Mouse (Mus musculus) heart, postnatal 25 days (tissue): ENCODE measurements at regions not wholly inside any gene's neighbourhood (a gene's known extent, or its start where the extent isn't known, plus 50 kb on each side); places are given as distances from the start of the nearest gene placed in this dataset.

Experiments used
- DNase-seq: peaks from one replicate; pipeline ENCODE4 v3.0.0; 2022; ENCODE audit warnings: low spot score
- intact Hi-C: fragments of 180-260 bp; cut with DNase I; formaldehyde crosslinking; loops from one replicate; pipeline ENCODE4 v1.15.1; 2025

DNA sequence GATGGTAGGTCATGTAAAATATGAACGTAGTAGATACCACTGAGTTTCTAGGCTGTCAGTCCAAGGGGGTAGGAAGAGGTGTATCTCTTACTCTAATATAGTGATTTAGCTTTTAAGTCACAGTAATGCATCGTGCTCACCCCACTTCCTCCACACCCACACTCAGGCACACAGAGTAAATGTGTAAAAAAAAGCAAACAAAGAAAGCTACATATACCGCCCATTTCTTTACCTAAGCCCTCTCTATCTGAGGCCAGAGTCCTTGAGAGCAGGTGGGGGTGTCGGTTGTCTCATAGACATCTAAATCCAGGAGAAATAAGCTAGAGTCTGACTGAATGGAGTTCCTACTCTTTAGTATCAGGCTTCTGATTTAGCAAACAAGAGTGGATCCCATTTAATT, 548.5 kb upstream of the Id4 start:
- no peak for DNase-seq

DNA sequence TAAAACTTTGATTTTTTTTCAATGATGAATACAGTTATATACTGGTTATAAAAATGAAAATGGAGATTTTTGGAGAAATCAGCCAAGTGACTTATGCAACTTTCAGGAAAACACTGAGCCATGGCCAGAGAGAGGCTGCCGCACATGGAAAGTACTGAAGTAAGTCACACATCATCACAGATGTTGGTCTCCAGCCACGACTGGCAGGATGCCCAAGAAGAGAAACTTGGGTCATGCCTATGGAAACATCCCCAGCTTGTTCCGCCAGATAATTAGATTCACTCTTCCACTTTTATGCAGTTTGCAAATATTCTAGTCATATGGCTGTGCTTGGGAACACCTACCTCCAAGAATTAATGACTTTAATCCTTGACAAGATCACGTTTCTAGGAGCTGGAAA, 544.8 kb upstream of the Id4 start:
- intact Hi-C loops, result no loop called here
- peak; percentile 9 for DNase-seq

More for the DNA sequence above, 548.5 kb upstream of the Id4 start:
- intact Hi-C loops, result no loop called here

DNA sequence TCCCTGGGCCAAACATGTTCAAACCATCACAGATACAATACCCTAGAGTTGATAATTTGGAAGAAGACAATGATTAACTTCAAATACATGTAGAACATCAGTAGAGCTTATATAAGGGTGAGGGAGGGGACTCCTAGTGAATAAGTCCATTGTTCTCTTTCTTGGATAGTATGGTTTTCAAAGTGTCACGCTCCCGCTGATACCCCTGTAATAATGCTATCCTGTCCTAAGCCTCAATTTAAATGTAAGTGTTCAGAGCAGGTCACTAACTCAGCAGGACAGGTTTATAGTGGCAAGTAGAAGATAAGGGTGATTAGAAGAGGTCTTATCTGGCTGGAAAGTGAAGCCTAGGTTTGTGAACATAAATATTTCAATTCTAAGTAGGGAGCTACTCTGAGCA, 540.4 kb upstream of the Id4 start:
- intact Hi-C loops, result no loop called here
- DNase-seq, result no peak

DNA sequence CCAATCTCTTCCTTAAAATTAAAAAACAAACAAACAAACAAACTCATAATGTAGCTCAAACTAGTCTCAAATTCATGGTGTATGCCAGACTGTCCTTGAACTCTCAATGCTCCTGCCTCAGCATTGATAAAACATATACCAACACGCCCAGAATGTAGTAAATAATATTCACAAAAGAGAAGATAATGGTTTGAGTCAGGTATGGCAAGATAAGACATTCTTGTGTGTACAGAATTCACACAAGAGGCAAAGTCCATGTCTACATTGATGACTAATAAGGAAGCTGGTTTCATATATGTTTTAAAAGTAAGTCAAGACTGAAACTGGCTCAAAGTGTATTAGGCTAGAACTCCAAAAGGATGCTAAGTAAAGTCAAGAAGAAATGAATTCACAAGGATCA, 526.6 kb upstream of the Id4 start:
- intact Hi-C loops, result no loop called here
- no peak for DNase-seq

DNA sequence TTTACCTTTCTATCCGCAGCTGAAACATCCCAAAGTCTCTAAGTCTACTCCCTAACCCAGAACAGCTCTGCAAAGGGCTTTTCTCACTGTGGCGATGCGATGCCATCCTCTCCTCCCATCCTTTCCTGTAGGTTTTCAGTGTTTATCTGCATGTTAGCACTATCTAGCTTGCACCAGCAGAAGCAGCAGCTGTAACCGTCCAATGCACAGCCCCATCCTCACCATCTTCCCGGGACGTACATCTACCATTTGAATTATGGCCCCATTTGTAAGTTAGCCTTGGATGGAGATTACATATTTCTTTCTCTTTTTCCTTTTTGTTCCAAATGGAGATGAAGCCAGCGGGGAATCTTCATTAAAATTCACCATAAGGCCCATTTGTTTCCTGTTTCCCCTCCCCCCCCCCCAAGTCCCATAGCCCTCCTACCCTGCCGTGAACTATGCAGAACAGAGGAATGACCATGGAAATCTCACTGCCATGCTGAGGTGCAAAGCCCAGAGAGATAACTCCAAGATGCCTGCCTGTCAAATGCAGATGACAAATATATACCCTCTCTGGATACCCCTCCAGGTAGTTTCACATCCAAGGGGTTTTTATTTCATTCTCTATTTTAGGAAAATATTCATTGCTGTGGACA, 525.5 kb upstream of the Id4 start:
- DNase-seq, result no peak
- intact Hi-C loops, result no loop called here

DNA sequence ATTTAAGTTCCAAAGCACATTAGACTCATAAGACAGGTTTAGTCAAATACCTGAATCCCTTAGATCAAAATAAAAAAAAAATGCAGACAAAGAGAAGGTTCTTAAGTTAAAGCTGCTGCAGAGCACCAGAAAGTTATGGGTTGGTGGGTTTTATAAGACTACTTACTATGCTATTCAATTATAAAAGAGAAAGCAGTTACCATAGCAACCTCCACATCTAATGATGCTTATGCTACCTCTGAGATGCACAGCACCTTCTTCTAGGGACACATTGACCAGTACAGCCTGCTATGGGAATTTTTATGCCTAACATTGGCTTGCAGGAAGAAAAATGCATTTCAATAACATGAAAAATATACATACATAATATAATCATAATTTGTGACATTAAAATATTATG, 512.1 kb upstream of the Id4 start:
- no peak for DNase-seq
- intact Hi-C loops, result no loop called here

DNA sequence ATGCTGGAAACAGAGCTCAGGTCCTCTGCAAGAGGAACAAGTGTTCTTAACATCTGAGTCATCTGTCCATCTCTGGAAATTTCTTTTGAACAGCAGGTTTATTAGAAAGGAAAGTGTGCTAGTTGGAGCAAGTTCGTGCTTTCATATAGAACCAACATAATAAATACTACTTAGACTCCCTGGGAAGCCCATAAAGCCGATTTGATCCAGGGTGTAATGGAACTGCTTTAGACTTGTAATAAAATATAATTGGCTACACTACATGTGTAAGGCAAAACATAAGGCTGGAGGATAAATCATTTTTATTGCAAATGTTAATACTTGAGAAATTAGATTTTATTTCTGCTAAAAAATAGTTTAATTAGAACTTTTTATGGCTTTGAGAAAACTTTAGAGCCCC, 510.0 kb upstream of the Id4 start:
- DNase-seq, result no peak
- intact Hi-C loops, result no loop called here

DNA sequence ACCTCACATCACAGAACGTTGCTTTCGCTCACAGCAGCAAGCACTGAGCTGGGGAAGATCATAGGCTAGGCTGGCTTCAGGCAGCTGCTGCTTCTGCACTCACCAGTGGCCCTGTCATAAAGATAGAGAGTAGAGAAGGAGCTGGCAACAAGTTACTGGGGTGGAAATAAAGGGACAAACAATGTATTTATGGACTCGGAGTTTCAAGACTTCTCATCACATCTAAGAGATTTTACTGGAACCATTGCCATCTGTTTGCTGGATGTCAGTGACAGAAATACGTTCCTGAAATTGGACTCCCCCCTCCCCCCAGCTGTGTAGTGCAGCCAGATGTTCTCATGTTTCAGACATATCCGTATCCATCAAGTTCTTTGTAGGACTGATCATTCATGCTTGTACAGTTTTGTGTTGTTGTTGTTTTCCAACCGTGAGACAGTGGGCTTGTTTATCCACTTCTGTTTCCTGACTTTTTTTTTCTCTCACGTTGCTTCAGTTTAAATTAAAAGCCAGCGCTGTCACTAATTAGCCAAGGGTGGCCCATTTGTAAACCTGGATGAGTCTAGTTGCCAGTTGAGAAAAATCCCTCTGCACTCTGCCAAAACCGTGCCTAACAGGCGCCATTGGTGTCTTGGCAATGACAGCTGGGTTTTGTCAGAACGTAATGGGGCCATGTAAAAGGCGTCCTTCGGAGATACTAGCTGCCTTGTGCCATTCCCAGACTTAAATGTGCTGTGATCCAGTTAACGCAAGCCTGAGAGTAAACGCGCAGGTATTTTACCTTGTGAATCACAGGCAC, 496.0 kb upstream of the Id4 start:
- intact Hi-C loops, result no loop called here
- no peak for DNase-seq

DNA sequence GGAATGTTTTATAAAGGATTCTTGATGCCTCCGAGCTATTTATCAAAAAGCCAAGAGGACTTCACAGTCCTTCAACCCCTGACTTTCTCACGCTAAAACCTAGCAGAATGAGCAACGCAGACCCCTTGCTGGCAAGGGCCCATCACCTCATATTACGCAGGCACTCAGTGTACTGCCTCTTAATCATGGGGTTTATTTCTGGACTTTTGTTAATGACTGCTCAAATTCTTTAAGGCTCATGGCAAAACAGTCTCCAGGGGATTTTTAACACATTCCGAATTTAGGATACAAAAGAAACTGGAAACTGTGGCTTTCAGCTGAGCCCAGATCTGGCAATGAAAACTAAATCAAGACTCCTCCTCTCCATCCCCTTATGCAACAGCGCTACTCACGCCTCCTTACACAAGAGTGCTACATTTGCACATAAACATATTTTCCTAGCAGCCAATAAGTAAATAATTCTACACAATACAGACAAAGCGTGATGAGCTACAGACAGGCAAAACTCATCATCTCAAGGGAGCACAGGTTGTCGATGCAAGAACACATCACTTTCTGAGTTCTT, 492.0 kb upstream of the Id4 start:
- intact Hi-C loops, result no loop called here
- DNase-seq, result no peak

DNA sequence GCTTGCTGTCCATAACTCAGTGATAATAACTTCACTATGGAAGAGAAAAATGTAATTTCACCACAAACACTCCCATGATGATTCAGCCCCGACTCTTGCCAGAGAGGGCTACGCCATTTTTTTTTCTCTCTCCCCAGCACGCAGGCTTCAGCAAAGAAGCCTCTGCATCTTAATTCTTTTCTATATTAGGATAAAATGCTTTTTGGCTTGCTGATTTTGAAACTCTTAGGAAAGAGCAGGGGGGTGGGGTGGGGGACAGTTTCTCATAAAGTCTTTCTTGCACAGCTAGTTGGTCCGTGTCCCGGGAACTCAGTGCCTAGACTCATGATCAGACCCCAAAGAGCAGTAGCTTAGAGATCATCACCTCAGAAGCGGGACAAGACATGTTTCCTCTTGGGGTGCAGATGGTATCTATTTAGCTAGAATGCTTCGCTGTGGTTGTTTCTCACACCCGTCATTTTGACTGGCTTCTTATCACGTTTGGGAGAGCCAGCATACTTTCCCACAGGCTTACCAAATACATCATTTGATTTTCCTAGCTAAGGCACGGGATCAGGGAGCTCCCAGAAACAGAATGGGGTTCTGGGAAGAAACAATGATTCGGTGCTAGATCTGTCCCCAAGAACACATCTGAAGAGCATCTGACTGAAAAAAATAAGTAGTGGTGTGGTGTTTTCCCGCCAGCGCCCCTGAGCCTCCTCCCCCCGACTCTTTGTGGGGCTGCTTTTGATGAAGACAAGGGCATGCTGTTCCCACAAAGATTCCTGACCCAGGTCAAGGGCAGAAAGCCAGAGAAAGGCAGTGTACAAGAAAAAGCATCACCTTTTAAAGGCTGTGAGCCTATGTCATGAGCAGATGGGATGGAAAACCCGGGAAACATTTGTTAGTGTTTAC, 483.6 kb upstream of the Id4 start:
- intact Hi-C loops, result no loop called here
- DNase-seq, result no peak

DNA sequence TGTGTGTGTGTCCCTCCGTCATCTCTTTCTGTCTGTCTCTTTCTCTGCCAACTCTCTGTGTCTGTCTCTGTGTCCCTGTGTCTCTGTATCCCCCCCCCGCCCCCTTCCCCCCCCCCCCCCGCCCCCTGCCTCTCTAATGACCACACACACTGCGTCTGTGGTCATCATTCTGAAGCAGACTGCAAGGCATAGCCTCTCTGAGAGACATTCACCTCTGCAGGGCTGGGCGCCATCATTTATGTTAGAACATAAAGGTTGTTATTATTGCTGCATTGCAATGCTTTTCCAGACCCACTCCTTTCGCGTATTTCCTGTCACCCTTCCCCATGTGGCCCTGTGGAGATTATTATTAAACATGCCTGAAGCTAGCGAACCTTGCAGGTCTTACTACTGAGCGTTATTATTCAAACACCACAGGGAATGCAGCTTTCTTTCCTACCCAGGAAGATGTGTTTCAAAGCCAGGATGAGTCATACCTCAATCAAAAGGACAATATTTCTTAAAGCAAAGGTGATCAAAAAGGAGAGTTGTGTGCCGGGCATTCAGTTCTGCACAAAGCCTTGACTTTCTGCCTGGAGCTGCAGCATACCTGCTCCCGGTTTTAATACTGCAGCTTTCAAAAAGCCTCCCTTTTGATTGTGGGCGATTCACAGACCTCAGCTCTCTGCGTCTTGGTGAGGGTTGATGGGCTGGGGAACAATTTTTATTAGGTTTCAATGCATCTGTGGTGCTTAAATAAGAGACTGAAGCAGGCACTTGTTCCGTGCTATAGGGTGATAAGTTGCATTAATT, 482.6 kb upstream of the Id4 start:
- intact Hi-C loops, result no loop called here
- no peak for DNase-seq

DNA sequence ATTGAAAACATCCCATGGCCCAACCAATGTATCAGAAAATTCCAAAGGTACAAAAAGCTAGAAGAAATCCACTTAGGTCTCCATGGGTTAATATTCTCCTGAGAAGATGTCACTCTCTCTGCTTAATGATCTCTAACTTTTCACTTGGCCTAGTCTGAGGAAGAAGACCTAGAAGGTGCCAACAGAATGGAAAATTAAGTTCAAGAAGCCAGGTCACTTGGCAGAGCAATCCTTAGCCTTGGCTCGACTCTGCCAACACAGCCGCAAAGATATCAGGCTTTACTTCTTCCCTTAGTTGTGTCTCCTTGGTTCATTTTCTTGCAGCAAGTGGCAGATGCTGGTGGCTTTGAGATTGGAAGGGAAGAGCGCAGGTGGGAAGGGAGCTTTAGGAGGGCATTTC, 476.6 kb upstream of the Id4 start:
- DNase-seq, result no peak
- intact Hi-C loops, result no loop called here

DNA sequence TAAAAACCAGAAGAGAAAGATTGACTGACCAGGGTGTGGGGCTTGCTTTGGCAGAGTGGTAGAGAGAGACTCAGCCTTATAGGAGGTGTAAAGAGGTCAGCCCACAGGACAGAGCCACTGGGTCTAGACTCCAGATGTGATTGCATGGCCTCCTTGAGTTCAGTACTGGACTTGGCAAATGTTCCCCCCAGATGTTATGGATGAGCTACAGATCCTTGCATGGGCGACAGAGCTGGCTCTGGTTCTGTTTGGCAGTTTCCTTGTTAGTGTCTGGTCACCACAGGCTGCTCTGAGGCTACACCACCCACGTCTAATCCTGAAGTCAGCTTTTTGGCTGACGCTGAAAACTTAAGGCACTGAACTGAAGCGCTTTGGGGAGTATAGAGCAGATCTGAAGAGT, 463.2 kb upstream of the Id4 start:
- peak; percentile 21 for DNase-seq
- intact Hi-C loops, result no loop called here

DNA sequence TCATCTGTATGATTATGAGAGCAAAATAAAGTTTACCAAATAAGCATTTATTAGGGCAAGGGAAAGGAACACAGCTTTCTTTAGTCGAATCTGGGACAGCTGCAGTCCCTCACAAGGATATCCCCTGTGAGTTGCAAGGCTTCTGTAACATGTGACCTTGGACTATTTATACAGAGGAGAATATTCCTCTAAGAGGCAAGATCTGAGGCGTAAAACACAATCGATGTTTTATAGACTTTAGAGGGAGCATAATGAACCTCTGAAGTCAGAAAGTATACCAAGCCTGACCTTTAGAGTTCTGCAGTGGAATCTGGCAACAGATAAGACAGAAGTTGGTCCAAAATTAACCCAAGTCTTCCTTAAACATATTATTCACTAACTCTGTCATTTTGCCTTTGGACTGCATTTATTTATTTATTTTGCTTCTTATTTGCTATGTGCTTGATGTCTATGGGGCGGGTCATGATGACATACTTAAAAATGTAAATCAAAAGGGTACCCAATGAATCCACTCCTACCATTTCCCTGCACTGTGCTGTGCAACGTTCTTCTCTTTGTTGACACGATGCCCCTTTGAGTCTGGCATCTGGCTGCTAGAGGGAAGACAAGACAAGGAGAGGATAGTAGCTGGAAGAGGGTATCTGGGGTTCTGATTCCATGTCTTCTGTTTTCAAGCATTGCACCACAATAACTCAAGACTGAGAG, 449.2 kb upstream of the Id4 start:
- DNase-seq, result no peak
- intact Hi-C loops, result no loop called here

DNA sequence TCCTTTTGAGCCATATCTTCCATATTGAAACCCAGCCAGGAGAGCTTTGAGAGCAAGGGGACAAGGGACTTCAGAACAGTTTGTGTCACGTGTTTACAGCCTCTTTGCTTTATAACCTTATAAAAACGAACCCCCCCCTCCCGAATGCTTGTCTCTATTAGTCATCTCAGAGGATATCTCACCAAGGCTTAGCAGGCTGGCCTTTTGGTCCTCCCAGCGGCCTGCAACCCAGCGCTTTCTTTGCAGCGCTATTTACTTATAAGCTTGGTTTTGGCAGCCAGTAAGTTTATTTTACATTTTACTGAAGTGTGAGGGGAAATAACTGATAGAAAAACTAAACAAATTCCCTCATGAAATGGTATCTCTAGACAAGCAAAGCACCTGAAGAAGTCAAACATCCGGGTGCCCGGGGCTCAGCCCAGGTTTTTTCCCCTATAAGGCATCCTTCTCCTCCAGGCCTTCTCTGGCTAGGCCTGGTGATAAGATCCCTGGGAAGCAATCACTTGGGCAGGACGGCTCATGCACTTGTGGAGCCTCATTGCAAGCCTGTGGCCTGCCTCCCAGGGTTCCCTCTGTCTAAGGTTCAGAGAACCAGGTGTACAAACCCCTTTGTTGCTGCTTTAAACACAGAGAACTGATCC, 442.0 kb upstream of the Id4 start:
- DNase-seq, result no peak
- intact Hi-C loops, result no loop called here

DNA sequence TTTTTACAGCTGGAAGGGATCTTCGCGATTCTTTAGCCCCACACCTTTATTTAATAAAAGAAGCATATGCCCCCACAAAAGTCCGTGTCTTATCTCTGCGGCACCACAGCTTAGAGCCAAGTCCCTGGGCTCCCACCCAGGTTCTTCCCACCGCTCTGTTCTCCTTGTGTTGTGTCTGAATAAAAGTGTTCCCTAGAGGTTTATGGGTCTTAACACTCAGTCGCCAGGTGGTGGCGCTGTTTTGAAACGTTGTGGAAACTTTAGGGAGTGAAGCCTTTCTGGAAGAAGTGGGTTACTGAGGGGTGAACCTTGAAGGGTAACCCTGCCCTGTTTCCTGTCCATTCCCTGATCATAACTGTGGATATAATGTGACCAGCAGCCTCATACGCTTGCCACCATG, 424.5 kb upstream of the Id4 start:
- intact Hi-C loops, result loop anchor here (10.0 kb wide), 1 partner anchor 438 kb away; no protein-coding TSS in a partner anchor
- no peak for DNase-seq

DNA sequence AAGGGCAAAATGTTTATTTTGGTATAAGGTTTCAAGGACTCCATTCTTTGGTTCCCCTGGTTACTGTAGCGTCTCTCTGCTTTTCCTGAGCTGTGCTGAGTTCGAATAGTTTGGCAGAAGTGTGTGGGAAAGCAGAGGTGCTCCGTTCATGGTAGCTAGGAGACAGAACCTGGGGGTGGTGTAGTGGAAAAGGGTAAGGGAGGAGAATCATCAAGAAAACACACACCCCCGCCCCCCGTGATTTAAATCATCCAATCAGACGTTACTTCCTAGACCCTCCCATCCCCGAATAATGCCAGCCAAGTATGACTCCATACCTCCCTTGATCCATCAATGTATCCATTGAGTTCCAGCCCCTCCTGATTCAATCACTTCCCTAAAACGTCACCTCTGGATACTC, 418.6 kb upstream of the Id4 start:
- intact Hi-C loops, result no loop called here
- no peak for DNase-seq

DNA sequence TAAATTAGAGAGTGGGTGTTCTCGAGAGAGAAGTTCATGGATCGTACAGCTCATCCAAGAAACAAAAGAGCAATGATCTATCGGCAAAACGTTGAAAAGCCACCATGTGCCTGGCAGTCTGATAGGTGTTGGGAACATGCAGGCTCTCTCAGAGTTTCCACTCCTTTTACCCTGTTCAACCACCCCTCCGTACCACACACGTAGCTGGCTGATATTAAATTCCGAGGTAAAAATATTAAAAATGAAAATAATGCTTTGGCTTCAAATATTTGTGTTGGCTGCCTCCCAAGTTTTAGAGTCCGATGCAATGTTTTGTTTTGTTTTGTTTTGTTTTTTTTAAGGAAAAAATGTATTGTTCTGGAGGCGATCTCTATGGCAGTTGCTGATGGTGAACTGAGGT, 418.0 kb upstream of the Id4 start:
- intact Hi-C loops, result no loop called here
- DNase-seq, result no peak
